Mouse (Mus musculus) CD4-positive, CD25-positive, alpha-beta regulatory T cell, adult 2 months (primary cell): ENCODE data around the gene Tbx4.
A peak's percentile ranks its signal among the peaks of the same experiment; 100 is the strongest.

Experiments used
- DNase-seq: peaks from one replicate; pipeline ENCODE4 v3.0.0-alpha.2; 2012; ENCODE audit warnings: low read depth, low spot score

Tbx4 gene

DNA sequence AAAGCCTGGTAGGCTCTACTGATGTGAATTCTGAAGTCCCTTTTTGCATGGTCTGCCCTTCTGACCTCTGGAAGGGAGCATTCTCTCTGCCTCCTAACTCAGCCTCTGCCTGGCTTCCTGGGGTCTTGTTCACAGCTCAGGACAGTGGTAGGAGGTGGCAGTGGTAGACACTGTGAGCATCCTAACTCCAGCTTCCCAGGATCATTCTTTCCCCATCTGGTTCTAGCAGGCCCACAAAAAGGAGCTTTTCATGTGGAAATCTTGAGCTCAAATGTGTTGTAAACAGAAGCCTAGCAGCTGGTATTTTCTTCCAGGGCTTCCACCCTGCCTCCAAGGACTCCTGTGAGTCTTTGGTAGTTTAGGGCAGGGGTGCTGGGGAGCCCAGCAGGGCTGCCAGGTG is 14.1 kb downstream of the Tbx4 start:
- no peak for DNase-seq

DNA sequence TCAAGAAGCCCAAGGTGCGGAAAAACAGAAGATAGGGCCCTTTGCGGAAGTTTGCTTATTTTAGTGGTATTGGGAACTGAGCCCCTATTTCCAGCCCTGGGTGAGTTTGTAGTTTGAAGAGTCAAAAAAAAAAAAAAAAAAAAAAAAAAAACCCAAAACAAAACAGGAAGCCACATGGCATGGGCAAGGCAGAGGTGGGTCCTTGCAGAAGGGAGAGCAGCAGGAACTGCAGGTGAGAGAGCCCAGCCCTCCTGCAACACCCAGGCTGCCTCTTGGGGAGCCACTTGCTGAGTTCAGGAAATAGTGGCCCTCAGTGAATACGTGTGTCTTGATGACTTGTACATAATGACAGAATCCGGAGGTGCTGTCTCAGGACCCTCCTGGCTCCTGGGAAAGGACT is 23.3 kb downstream of the Tbx4 start:
- DNase-seq, result no peak

DNA sequence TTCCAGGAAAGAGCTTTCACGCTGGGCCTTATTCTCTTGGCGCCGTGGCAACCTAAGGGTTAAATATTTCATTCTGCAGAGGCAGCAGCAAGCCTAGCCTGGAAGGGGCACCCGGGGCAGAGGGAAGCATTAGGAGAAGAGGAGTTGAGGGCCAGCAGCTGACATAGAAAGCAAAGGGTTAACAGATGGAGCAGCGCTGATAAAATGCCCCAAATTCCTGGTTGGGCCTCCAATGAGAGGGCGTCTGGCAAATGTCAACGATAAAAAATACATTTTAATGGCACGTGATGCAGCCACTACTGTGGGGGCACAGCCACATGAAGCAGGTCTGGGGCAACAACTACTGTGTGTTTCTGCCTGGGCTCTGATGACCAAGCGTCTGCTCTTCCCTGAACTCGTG is 23.9 kb downstream of the Tbx4 start:
- DNase-seq, result no peak

- no peak for DNase-seq
These were observed 27.3 kb downstream of the Tbx4 start for GRCm38 (mm10) chr11:85913506-85913905.

- no peak for DNase-seq
These were observed 31.1 kb downstream of the Tbx4 start for GRCm38 (mm10) chr11:85917091-85917992.

DNA sequence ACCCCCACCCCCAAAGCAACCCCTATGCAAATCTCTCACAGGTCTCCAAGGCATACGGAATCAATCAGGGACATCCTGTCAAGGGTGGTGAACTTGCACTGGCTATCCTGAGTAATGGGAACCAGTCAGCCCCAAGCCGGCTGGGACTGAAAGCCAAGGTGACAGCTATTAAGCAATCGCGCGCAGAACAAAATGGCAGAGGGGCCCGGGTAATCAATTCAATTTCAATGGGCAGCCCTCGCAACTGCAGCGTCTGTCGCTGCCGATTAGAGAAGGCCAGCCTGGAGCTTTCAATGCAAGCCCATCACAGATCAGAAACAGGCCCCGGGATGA is 31.7 kb downstream of the Tbx4 start:
- no peak for DNase-seq

DNA sequence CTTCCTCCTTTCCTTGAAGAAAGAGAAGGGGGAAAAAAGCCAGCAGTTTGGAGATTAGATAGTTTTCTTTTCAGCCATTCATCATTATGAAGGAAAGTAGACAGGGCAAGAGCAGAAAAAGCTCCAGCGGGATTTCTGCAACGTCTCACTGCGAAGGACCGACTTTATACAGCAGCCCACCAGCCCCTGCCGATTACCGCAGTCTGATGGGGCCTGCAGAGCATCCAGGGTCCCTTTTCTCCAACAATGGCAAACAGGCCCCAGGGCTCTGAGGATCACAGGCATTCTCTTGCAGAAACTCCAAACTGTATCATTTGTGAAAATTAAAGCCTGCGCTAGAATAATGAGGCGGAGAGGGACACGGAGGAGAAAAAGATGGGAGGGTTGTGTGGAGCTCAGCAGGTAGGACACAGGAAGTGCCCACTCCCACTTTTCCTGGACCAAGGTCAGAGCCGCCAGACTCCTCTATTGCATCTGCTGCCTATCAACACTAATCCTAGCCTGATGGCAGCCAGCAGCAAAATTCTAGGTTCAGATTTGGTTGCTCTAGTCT is 32.2 kb downstream of the Tbx4 start:
- no peak for DNase-seq

DNA sequence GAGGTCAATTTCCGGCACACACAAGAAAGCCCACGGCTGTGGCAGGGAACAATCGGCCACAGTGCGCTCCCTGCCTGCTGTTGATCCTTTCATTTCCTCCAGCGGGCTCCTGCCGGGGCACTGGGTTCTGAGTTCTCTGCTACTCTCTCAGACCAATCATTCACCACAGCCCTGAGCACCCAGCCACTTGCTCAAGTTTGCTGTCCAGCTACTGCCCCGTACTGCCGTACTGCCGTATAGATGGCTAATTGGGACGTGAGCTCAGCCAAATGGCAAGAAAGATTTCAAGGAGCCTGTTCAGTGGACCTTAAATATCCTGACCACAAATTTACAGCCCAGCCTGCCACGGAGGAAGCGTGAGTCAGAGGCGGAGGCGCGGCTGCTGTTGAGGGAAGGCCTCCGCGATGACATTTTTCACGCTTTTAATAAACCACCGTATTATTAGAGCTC is 39.1 kb downstream of the Tbx4 start:
- peak; percentile 54 for DNase-seq

GRCm38 (mm10) chr11:85926287-85926764 is 40.1 kb downstream of the Tbx4 start:
- DNase-seq, result peak; percentile 32

GRCm38 (mm10) chr11:85928106-85928505 is 41.9 kb downstream of the Tbx4 start:
- no peak for DNase-seq

- DNase-seq, result no peak
These were observed 43.4 kb downstream of the Tbx4 start for GRCm38 (mm10) chr11:85929651-85930050.

GRCm38 (mm10) chr11:85941785-85942570 is 55.8 kb downstream of the Tbx4 start:
- no peak for DNase-seq

DNA sequence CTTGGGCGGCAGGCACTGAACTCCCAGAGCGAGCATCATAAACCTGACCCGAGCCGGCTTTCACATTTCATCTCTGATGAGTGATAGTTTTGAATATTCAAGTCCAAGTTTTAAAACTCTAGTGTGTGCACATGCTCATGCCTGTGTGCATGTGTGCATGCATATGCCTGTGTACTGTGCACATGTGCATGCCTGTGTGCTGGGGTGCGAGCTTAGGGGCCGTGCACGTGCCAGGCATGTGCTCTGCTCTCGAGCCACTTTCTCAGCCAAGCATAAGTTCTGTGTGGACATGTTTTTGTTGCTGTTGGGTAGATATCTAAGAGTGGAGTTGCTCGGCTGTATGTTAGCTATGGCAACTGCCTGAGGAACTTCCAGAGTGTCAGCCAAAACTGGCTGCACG is 62.5 kb downstream of the Tbx4 start:
- DNase-seq, result no peak

- no peak for DNase-seq
These were observed 63.5 kb downstream of the Tbx4 start for GRCm38 (mm10) chr11:85949749-85950148.

GRCm38 (mm10) chr11:85952538-85952937 is 66.3 kb downstream of the Tbx4 start:
- DNase-seq, result no peak

- no peak for DNase-seq
These were observed 69.4 kb downstream of the Tbx4 start for GRCm38 (mm10) chr11:85955611-85956010.

DNA sequence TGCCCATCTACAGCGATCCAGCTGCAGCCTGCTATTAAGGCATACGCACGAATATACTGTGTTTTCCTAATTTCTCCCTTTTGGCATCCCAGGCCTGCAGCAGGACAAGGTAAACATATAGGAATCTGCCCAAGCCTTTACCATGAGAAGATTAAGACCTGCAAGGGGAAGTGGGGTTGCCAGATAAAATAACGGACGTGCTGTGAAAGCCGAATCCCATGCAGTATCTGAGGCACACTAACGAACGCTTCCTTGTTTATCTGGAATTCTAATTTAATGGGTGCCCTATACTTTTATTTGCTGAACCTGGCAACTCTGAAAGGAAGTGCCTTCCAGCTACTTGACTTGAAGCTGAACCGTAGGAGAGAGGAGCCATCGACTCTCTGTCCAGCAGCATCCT is 70.2 kb downstream of the Tbx4 start:
- no peak for DNase-seq

DNA sequence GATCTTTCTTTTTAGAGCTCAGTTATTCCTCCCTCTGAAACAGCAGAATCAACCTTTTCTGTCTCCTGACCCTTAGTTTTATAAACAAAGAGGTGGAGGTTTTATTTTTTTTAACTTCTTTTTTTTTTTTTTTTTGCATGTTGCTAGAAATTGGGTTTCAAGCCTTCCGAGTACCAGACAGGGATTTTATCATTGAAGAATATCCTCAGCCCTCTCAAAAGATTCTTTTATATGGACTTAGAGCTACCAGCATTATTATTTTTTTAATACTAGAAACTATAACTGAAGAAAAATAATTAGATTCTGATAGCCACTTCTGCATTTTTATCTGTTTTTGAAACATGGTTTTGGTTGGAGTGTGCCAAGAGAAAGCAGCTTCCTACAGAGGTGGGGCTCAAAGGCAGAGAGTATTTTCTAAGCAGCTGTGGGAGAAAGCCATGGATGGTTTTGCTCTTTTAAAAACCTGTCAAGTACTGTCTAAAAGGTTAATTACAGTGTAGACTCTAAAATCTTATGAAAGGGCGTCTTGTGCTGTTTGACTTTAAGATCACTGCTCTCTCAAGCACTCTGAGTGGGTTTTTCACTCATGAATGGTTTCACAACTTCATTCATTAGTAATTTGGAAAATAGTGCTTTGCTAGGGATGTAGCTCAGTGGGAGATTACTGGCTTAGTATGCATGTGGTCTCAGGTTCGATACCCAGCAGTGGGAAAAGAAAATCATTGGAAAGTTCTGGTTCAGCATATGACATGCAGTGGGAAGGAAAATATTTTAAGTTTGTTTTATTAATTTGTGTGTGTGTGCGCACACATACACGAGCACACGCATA is 70.9 kb downstream of the Tbx4 start:
- DNase-seq, result no peak

DNA sequence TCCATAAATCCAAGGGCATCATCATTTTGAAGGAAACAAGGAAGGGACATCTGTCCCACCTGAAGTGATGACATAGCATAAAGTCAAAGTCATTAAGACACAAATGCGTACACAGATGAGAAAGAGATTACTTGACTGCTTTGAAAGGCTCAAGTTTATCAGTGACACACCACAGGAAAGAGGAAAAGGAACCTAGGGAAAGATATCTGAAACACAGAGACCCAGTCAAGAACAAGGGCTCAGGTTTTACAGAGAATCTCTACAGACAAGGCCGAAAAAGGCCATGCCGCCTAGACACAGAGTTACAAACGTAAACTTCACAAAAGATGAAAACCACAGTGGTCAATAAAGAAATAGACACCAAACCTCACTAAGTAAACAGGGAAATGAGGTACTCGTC is 73.6 kb downstream of the Tbx4 start:
- DNase-seq, result no peak

DNA sequence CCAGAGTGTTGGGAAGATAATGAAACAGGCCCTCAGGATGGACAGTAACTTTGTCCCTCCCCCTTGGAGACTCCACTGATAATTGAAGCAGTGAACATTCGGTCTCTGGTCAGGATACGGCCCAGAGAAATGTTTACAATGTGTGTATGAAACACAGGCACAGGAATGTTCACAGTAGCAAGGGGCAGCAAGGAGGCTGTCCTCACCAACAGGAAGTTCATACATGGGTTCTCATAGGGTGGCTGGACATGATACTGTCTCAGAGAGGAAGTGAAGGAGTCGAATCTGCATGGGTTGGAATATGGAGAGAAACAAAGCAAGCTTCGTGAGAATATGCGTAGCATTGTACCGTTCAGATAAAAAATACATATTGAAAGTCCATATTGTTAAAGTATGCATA is 74.1 kb downstream of the Tbx4 start:
- DNase-seq, result no peak

GRCm38 (mm10) chr11:85961498-85961897 is 75.3 kb downstream of the Tbx4 start:
- DNase-seq, result no peak
